15 mouse cellular contexts compared by ENCODE assay signal in the genomic region with DNA sequence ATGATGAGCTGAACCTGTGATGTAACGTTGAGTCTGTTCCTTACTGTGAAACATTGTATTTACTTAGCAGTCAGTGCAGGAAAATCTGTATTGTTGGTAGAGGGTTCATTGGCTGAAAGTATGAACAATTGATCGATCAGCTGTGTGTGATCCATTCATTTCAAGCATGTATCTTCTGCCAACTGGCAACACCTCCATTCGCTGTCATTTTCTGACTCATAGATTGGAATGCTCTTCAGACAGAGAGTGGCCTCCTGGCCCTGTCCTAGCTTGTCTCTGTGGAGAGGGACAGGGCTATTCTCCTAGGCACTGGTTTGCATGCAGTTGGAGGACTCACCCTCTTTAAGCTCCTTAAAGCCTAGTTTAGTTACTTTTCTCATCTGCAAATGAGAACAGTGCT.
"Had no signal": no experiment of that assay in that cellular context is flagged by ENCODE, and none has a peak within 500 bp of the region (broad histone marks: within the 10 kb centered on the region; RNA-seq: fewer than 3 reads in every experiment).

No protein-coding gene starts in this region.

- H3K4me2 ChIP-seq: lung, embryonic 15.5 days; midbrain, embryonic 12.5 days; neural tube, embryonic 12.5 days had no signal

- H3K9ac ChIP-seq: lung, embryonic 15.5 days; midbrain, embryonic 12.5 days; neural tube, embryonic 12.5 days had no signal

- DNase-seq: lung, adult 2 months; lung, postnatal 14 days; lung, postnatal 36 days; midbrain, embryonic 14.5 days; right cerebral cortex, postnatal 14 days; thymus, adult 18-20 months; thymus, postnatal 14 days; thymus, postnatal 36 days had no signal

- H3K9me3 ChIP-seq: lung, embryonic 15.5 days; midbrain, embryonic 12.5 days; neural tube, embryonic 12.5 days had no signal

- H3K27me3 ChIP-seq: megakaryocyte, embryonic 14.5 days; midbrain, embryonic 12.5 days; neural tube, embryonic 12.5 days had no signal

- H3K4me1 ChIP-seq: megakaryocyte, embryonic 14.5 days had no signal

- H3K27ac ChIP-seq: lung, embryonic 15.5 days; macrophage; midbrain, embryonic 12.5 days; neural tube, embryonic 12.5 days had no signal

- H3K4me3 ChIP-seq: lung, embryonic 15.5 days; megakaryocyte, embryonic 14.5 days; midbrain, embryonic 12.5 days; neural tube, embryonic 12.5 days had no signal

- H3K36me3 ChIP-seq: lung, embryonic 15.5 days; midbrain, embryonic 12.5 days; neural tube, embryonic 12.5 days had no signal

- ATAC-seq: lung, postnatal 0 days; midbrain, embryonic 16.5 days had no signal
